10 mouse cellular contexts compared by ENCODE assay signal in the genomic region with DNA sequence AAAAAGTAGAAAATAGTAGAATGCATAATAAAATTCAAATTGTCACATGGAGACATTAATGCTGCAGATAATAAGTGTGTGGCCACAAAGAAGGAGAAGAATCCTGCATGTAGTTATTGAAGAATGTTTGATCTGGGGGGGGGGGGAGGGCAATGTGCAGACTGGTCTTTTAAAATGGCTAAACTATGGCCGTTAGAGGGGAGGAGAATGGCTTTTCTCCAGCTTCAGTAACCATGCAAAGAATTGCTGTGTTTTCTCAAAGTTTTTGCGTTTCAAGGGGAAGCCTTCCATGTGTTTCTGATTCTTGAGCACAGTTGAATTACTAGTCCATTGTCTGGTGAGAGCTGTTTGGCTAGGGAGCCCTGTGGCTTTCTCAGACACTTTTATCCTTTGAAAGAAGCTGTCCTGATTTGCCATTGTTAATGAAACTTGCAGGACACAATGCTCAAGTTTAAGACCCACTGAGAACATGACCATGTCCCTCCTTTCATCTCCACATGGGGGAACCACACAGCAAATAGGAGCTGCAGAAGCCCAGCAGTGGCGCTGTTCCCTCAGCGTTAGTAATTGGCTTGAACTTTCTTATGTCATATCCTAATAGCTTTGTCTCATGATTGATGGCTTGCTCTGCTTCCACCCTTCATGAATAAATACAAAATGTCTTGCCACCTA.
DNase-seq lines count a peak whose midpoint lies in the region; ATAC-seq and TF ChIP-seq lines count a peak whose summit lies in the region.
"Had no signal": no experiment of that assay in that cellular context is flagged by ENCODE, and none has a peak within 500 bp of the region (broad histone marks: within the 10 kb centered on the region; RNA-seq: fewer than 3 reads in every experiment).

No protein-coding gene starts in this region.

- no peak overlapping the region for H3K27ac ChIP-seq in lung, postnatal 0 days (ENCODE audit: low read length)
- H3K27ac ChIP-seq in hindbrain, embryonic 14.5 days = no peak overlapping the region
- H3K27ac ChIP-seq: limb, embryonic 12.5 days had no signal

- no peak for ATAC-seq in lung, postnatal 0 days
- ATAC-seq in hindbrain, embryonic 14.5 days (ENCODE audit: low FRiP score) = peak; percentile 72
- ATAC-seq in CD4-positive, CD25-positive, alpha-beta regulatory T cell, adult 4 months = no peak

- TF ChIP-seq CTCF in lung, postnatal 0 days (IDR thresholded peaks at IDR 0.05) = peak; percentile 56
- TF ChIP-seq CTCF in lung, adult 2 months (IDR thresholded peaks at IDR 0.05; ENCODE audit: insufficient read depth, low read length) = no peak

- H3K4me3 ChIP-seq in lung, postnatal 0 days (ENCODE audit: low read depth, low read length) = no peak overlapping the region
- no peak overlapping the region for H3K4me3 ChIP-seq in lung, adult 2 months (replicated peaks; ENCODE audit: extremely low read depth, low read depth, low read length)
- no peak overlapping the region for H3K4me3 ChIP-seq in hindbrain, embryonic 14.5 days (replicated peaks; ENCODE audit: low read length)
- H3K4me3 ChIP-seq: limb, embryonic 12.5 days had no signal

- no peaks in the 10 kb centered on the region for H3K36me3 ChIP-seq in lung, postnatal 0 days (ENCODE audit: insufficient read depth, low read length)
- H3K36me3 ChIP-seq in hindbrain, embryonic 14.5 days (replicated peaks; ENCODE audit: control insufficient read depth, insufficient read depth) = no peaks in the 10 kb centered on the region
- H3K36me3 ChIP-seq: limb, embryonic 12.5 days had no signal

- no peak for DNase-seq in lung, postnatal 0 days (ENCODE audit: low spot score)
- no peak for DNase-seq in lung, adult 2 months
- DNase-seq in embryo, embryonic 9.5 days (ENCODE audit: extremely low spot score) = peak; percentile 44
- peak; percentile 50 for DNase-seq in hindbrain, embryonic 14.5 days (ENCODE audit: low spot score)
- peak; percentile 52 for DNase-seq in retina, postnatal 1 day
- DNase-seq in c-Kit-positive CD71-positive TER-119-positive erythroid progenitor cells, embryonic 14.5 days (ENCODE audit: low spot score) = no peak
- DNase-seq: heart, postnatal 36 days; right cerebral cortex, postnatal 4 days had no signal

- H3K9ac ChIP-seq in lung, postnatal 0 days (replicated peaks; ENCODE audit: low read depth) = no peak overlapping the region
- H3K9ac ChIP-seq in hindbrain, embryonic 14.5 days = no peak overlapping the region
- H3K9ac ChIP-seq: limb, embryonic 12.5 days had no signal

- no peak for TF ChIP-seq EP300 in lung, postnatal 0 days (IDR thresholded peaks at IDR 0.05)

- no peak overlapping the region for H3K4me2 ChIP-seq in lung, postnatal 0 days (replicated peaks; ENCODE audit: low read depth, low read length)
- H3K4me2 ChIP-seq in hindbrain, embryonic 14.5 days (replicated peaks) = no peak overlapping the region
- H3K4me2 ChIP-seq: limb, embryonic 12.5 days had no signal

- 21% methylated on average over 4 of the region's 4 CpGs for WGBS in lung, postnatal 0 days
- 24% methylated on average over 4 of the region's 4 CpGs for WGBS in lung, adult 2 months
- 4% methylated on average over 4 of the region's 4 CpGs for WGBS in hindbrain, embryonic 14.5 days

- no peaks in the 10 kb centered on the region for H3K27me3 ChIP-seq in lung, postnatal 0 days (replicated peaks; ENCODE audit: insufficient read depth, low read length)
- no peaks in the 10 kb centered on the region for H3K27me3 ChIP-seq in hindbrain, embryonic 14.5 days (ENCODE audit: control insufficient read depth, insufficient read depth, low read length)
- H3K27me3 ChIP-seq: limb, embryonic 12.5 days had no signal

- H3K9me3 ChIP-seq in lung, postnatal 0 days (ENCODE audit: low read length) = no peaks in the 10 kb centered on the region
- H3K9me3 ChIP-seq in hindbrain, embryonic 14.5 days (ENCODE audit: control insufficient read depth, low read length) = no peaks in the 10 kb centered on the region
- H3K9me3 ChIP-seq: limb, embryonic 12.5 days had no signal

- TF ChIP-seq POLR2A in lung, adult 2 months (IDR thresholded peaks at IDR 0.05; ENCODE audit: borderline replicate concordance, extremely low read depth, low read depth, low read length) = no peak

- no peaks in the 10 kb centered on the region for H3K4me1 ChIP-seq in lung, postnatal 0 days (ENCODE audit: insufficient read depth, low read depth, low read length)
- no peaks in the 10 kb centered on the region for H3K4me1 ChIP-seq in lung, adult 2 months (ENCODE audit: control insufficient read depth, insufficient read depth, low read length)
- H3K4me1 ChIP-seq in hindbrain, embryonic 14.5 days (replicated peaks; ENCODE audit: control insufficient read depth, insufficient read depth, low read length) = no peaks in the 10 kb centered on the region
- H3K4me1 ChIP-seq: limb, embryonic 12.5 days had no signal

Comparison
In these comparisons a context has a peak if more than half of its experiments do, and no peak if none do; other contexts are left out.
1. DNase-seq: peak in embryo, embryonic 9.5 days (single experiment), hindbrain, embryonic 14.5 days (single experiment) and retina, postnatal 1 day (single experiment); none in lung, postnatal 0 days (single experiment), lung, adult 2 months (single experiment) and c-Kit-positive CD71-positive TER-119-positive erythroid progenitor cells, embryonic 14.5 days (single experiment).